Mouse (Mus musculus): ENCODE measurements around the gene Fam50a. TPM values are rescaled to one million over a fixed set of nuclear protein-coding genes. Genes with fewer than 3 reads are reported as not detected.

Fam50a gene
- 10 to 100 TPM; 62.3 to 82.0 (median 71.6) TPM for total RNA-seq (2022)

DNA sequence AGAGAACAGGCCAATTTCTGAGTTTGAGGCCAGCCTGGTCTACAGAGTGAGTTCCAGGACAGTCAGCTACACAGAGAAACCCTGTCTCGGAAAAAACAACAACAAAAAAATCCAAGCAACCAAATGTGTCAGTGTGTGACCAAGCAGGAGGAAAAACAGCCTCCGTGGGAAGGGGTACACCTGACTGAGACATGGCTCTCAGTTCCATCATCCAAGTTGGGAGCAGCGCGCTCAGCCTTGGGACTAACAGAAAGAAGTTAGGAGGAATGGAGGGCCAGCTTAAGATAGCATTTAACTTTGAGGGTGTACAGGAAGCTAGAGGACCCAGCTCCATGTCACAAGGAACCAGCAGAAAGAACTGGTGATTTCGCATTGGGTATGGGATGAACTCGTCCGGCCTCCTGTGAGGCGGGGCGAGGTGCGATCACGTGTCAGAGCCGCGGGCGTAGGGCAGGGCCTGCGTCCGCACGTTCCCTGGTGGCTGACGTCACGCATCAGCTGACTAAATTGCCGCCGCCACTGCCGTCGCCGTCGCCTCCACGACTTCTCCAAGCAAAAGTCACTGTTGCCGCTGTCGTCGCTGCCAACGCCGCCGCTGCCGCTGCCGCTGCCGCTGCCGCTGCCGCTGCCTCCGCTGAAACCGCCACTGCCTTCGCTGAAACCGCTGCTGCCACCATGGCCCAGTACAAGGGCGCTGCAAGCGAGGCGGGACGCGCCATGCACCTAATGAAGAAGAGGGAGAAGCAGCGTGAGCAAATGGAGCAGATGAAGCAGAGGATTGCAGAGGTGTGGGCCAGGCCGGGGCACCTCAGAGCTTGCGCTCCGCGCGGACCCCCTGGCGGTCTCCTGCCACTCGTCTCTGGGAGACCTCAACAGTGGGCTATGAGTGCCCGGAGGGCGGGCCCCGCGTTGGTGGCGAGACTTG is at the start of gene Fam50a:
Gene Fam50a, plus strand, starts transcription at position 494 of the 925 bp plus-strand sequence.
- peak; percentile 86 for DNase-seq

DNA sequence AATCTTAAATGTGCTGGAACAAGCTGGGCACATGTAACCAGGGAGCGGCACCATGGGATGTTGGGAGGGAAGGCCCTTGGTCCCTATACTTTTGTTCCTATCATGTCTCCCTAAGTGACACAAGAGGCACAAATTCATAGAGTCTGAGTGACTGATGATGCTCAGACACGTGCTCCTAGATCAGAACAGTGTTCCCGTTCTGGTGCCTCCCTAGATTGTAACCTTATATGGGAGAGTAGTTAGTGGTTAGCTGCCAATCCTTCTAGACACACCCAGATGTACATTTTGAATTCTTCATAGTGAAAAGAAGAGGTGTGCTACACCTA is 43.1 kb upstream of the Fam50a start:
- DNase-seq, result no peak

DNA sequence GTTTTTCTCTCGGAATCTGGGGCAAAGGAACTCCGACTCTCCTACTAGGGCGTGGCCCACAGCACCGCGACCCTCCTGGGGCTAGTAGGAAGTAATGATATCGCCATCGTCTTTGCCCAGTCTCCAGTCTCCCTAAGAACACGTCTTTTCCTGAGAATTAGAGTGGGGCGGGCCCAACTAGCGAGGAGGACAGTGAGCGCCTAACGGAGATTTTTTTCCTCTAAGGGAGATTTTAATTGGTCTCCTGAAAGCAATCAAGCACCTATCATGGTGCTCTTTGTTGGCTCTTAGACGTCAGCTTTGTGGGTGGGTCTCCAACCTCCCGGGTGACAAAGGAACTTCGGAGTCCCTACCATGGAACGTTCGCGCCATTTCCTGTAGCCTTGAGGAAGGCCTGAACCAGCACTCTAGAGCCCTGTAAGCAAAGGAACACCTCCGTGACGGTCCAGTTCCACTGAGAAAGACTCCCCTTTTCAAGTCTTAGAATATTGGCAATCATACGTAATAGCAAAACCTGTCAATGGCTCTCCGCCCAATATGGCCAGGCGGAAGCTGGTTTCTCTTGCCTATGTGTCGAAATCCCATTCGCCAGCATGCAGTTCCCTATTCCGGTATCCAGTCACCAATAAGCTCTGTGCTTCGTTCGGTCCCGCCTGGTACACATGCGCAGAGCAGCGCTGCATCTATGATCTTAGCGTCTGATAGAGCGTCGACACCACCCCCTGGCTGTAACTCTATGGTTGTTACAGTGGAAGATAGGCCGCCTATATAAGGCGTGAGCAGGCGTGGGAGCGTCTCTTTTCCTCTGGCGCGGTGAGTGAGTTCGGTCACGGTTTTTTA is 42.6 kb upstream of the Fam50a start, which contains the start of gene Rpl10:
Gene Rpl10, plus strand, starts transcription at position 751 of the 840 bp plus-strand sequence.
- DNase-seq, result peak; percentile 92

DNA sequence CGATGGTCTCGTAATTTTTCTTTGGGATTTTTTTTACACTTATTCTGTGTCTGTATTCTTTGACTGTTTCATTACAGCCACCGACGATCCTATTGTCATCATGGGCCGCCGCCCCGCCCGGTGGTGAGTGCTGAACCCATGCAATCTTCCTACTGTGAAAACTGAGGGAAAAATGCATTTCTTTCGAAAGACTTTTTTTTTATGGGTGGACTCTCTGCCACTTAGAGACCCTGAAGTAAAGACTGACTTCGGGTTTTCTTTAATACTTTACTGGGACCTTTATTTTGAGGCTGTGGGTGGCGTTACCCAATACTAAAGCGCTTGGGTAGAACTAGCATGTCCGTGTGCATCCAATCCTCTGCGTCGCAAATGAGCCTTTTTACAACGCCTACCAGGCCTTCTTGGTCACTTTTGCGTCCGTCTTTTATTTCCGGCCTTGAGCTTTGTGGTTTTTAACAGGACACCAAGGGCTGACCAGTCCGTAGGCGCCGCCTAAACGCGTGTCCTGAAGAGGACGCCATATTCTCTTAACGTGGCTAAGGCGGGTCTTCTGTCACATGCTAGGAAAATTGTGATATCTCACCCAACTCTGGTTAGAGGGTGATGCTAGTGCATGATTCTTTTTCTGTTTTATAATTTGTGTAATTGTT is 41.8 kb upstream of the Fam50a start:
- peak; percentile 18 for DNase-seq

DNA sequence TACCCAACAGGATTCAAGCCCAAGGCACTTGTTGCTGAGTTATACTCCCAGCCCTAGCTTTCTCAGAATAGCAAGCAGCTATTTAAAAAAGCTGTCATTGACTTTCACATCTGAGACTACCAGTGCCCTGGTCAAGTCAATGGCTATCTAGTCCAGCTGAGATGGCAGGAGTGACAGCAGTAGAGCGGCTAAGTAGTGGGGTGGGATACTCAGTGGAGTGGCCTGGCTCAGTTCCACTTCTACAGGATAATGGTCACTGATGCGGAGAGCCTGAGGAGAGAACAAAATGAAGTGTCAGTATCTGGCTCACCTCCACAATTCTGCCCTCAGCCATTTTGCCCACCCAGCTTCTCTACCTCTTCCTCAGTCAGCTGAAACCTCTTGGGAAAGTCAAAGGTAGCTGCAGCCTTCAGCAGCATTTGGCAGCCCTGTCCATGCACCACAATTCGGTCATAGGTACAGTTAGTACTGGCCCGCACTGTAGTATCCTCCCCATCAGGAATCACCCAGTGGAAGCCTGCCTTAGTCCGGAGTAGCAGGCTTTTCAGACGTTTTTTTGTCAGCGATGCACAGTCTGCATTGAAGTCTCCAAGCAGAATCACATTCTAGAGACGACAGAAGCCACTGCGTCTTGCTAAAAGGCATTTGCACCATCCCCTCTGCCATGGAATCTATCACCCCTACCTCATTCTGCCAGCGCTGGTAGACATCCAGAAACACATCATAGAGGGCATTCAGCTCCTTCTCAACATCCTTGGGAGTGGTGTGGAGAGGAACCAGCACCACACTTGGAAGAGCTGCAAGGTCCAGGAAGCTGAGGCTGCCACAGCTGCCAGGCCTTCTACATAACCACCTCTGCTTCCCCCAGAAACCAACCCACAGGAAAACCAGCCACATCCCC is 39.2 kb upstream of the Fam50a start:
- DNase-seq, result no peak

DNA sequence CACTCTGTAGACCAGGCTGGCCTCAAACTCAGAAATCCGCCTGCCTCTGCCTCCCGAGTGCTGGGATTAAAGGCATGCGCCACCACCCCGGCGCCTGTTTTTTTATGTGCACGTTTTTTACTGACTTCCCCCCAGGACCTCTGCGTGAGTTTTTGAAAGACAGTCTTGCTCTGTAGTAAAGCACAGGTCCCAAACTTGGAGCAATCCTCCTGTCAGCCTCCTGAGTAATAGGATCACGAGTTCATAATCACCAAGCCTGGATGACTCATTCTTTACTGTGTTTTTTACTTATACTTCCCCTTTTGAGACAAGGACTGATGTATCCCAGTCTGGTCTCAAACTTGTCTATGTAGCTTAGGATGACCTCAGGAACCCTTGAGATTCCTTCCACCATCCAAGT is 34.9 kb upstream of the Fam50a start:
- DNase-seq, result no peak

DNA sequence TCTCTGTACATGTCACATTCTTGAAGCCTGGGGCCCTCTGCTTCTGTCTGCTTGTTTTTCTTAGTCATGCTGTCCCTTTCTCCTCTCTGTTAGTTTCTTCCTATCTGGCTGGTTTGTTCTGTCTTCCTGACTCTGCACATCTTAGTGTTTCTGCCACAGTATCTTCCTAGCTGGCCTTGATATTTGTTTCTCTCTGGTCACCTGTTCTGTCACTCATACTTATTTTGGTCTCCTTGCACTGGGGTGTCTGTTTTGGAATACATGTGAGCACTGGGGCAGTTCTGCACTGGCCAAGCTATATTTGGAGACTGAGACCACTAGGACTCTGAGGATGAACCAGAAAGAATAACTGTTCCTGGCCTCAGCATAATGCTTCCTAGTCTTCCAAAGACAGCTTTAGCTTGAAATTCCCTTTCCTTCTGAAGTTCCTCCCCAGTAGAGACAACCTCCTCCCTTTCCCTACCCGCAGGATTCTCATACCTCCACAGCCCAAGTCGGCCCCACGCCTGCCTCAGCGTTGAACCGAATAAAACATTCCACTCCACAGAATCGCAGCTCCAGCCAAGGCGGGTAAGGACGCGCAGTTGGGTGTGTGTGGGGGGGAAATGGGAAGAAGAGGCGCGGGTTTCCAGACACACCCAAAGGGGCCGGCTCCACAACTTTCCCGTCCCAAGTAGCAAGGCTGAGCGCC is 31.6 kb upstream of the Fam50a start:
- DNase-seq, result no peak

DNA sequence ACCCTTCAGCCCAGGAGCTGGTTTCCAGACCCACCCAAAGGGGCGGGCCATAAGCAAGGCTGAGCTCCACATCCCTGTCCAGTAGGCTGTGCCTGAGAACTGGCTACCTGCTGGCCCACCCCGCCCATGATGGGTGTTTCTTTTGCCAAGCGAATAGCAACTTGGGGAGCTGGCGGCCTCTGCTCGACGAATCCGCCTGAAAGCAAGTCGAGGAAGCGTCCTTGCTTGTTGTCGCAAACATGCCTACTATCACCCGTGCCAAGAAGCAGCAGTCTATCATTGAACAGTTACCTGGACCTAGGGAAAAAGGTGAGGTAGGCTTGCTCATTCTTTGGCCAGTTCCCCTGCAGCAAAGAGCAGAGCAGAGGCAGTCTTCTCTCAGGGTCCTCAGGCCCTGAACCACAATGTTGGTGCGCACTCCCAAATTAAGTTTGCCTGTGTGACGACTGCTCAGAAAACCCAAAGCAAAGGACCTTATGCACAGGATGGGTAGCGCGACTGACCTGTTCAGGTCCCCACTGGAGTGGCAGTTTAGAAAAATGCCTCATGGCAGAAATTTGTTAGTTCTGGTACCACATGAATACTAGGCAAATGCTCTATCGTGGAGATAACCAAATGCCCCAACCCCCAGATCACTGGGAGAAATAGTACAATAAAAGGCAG is 31.0 kb upstream of the Fam50a start, which contains the start of the genes Taz and Dnase1l1:
Gene Taz, plus strand, starts transcription at position 181 of the 663 bp plus-strand sequence.
Gene Dnase1l1, minus strand, starts transcription at position 606 of the 663 bp plus-strand sequence.
- DNase-seq, result peak; percentile 86

DNA sequence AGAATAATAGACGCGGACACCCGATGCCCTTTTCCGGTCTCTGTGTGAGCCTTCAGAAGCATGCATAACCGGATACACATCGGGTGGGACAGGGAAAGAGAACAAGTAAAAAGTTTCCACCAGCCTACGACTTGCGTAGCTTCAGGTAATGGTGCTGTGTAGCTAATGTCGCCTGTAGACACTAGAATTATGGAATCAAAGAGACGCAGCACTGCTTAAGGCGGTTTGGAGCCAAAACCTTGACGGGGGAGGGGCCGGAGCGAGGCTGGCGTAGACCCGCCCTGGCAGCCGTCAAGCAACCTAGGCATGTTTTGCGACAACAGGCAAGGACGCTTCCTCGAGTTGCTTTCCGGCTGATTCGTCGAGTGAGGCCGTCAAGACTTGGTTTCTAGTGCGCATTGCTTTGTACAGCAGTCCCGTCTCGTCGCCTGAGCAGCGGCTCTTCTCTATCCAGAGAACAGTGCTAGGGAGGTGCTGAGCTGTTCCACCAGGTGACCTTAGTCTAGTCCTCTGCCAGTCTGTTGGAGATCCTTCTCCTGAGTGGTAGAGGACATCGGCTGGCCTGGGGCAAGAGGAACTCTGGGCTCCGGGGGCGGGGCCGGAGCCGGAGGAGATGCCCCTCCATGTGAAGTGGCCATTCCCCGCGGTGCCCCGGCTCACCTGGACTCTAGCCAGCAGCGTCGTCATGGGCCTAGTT is 30.3 kb upstream of the Fam50a start:
- DNase-seq, result peak; percentile 79

DNA sequence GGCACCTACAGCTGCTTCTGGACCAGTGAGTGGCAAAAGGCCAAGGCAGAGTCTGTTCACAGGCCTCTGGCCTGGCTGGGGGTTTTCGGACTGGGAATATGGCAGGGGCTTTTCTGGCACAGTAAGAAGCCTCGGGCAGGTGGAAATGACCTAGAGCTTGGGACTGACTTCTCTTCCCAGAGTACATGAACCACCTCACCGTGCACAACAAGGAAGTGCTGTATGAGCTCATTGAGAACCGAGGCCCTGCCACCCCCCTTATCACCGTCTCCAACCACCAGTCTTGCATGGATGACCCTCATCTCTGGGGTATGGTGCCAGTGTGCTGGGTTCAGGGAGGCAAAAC is 29.8 kb upstream of the Fam50a start:
- DNase-seq, result no peak

DNA sequence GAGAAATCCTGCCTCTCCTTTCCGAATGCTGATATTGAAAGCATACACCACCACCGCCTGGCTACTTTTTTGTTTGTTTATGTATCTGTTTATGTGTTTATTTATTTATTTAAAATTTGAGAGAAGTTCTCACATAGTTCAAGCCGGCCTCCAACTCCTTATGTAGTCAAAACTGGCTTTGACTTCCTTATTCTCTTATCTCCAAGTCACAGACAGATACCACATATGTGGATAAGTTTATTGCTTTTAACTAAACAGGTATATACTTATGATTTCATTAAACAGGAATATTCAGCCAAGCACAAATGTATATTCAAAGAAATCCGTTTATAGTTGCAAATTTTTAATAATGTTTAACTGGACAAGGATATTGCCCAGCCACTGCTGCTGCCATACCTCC is 19.4 kb upstream of the Fam50a start:
- no peak for DNase-seq

DNA sequence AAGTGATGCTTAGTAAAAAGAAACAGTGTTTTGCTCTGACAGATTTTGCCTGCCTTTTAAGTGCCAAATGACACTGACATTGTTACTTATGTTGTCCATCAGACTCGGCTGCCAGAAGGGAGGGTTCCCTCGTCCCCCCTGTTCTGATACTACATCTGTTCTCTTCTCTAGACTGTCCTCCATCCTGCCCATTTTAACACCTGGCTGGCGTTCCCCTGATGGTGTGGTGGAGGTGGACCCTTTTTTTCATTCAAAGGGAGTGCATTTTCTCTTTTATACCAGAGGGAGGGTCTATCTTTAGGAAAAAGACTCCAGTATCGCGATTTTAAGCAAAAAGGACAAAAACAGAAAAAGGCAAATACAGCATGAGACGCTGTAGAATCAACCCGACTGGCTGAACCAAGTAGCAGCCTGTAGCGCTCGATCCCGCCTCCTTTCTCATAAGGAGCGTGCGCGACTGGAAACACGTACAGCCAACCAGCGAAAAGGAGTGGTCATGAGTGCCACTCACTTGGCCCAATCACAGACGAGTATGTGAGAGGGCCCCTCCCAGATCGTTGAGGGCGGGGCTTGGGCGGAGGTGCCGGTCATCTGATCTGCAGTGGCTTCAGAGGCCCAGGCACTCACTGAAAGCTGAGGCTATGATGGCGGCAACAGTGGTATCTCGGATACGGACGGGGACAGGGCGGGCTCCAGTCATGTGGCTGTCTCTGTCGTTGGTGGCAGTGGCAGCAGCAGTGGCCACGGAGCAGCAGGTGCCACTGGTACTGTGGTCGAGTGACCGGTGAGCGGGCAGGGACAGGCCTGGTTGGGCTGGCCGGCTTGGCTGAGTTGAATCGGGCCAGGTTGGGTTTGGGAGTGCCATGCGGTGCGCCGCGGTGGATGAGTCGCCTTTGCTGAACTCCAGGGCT is 16.0 kb upstream of the Fam50a start, which contains the start of gene Atp6ap1:
Gene Atp6ap1, plus strand, starts transcription at position 560 of the 911 bp plus-strand sequence.
- peak; percentile 93 for DNase-seq

DNA sequence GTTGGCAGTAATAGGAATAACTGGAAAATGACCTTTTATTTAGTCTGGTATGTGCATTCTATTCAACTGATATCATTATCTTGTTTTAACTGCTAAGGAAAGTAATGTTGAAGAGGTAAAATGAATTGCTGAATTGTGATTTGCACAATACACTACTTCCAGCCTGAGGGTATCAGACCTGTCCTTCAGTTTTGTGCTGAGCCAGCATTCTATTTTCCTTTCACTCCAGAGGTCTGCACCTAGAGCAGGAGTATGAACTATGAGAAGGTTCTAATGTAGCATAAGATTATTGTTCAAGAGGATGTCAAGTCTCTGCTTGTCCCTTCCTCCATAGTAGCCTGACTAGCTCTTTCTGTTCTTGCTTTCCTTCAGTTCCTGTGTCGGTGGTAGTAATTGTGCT is 14.5 kb upstream of the Fam50a start:
- DNase-seq, result no peak

DNA sequence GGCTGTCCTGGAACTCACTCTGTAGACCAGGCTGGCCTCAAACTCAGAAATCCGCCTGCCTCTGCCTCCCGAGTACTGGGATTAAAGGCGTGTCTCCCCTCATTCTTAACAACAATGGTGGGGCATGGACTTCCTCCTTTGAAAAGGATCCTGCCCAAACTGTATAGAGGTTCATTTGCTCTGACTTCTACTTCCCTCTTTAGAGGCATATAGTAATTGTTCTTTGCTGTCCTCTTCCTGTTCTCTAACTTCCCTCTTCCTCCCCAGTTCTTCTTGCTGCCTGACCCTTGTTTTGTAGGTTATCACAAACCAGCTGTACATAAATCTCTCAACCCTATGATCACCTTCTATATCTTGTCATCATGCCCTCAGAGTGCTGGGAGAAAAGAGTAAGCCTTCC is 13.1 kb upstream of the Fam50a start:
- DNase-seq, result no peak

DNA sequence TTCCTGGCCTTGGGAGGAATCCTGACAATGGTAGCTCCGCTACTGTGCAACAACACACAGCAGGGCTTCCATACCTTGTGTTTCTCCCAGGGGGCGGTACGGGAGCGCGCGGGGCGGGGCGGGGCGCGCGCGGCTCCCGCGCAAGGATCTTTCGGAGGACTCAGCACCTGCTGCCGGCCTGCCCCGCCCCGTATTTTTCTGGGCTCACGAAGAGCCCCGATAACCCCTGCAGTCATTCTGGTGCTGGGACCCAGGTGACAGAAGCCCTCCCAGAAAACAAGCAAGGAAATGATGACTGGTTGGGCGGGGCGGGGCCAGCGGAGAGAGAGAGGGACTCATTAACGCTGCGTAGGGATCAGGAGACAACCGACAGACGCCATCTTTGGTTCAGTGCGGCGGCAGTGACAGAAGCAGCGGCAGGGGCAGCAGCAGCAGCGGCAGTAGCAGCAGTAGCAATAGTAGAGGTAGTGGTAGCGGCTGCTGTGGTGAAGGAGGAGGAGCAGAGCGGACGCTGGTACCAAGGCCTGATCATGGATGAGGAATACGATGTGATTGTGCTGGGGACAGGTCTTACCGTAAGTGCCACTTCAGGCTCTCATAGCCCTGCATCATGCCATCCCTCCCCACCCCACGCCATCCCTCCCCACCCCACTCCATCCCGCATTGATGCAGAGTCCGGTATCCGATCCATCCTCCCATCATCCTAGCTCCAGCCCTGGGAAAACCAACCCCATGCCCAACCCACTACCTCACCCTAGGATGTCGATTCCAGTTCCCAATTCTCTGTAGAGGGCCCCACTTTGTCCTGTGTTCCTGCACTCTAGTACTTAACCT is 7.7 kb upstream of the Fam50a start, which contains the start of gene Gdi1:
Gene Gdi1, plus strand, starts transcription at position 132 of the 834 bp plus-strand sequence.
- peak; percentile 43 for DNase-seq

DNA sequence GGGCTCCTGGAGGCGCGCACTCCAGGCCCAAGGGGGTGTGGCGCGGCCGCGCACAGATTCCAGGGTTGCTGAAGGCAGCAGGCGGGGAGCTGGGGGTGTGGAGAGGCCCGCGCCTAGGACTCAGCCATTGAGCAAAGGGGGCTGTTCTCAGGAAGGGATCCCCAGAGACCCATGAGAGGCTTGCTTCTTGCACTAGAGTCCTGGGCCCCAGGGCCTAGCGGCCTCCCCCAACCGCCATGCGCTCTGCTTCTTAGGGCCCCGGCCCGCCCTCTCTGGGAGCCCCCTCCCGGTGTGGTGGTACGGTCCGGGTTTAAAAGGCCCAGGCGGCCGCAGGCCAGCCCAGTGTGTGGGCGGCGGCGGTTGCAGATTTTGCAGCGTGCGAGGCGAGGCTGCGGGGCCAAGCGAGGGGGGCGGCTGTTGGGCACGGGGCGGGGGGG is 15.9 kb downstream of the Fam50a start, which contains the start of gene Plxna3:
Gene Plxna3, plus strand, starts transcription at position 342 of the 437 bp plus-strand sequence.
- DNase-seq, result peak; percentile 47

DNA sequence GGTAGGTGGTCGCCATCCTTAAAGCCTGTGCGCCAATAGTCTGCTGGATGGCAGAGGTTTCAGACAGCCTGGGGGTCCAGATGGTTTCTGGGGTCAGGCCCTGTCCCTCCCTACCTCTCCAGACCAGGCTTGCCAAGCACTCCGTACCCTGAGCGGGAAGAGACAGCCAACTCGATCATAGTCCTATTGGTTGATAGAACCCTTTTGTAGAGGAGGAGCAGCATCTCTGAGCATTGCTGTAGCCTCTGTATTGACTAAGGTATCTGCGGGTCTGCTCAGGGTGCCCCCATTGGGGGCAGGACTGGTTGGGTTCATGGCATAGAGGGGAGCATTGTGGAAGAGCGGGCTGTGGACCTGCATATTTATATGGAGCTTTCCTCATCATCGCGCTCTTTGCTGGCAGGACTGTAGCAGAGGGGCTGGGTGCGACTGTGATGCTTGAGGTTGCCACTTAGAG is 16.4 kb downstream of the Fam50a start:
- DNase-seq, result no peak
